Mouse (Mus musculus) ES-Bruce4 (cell line): Measurements from ENCODE around the gene Mybbp1a. TPM values are rescaled to one million over a fixed set of nuclear protein-coding genes. Genes with fewer than 3 reads are reported as not detected.
A peak's percentile ranks its signal among the peaks of the same experiment; 100 is the strongest.
"Not testable (repeated sequence)": the region's sequence is repeated elsewhere in the genome, so short reads cannot be mapped to it uniquely, and the experiment has no call there.

Source experiments
- H3K27ac ChIP-seq: 2 replicates; pipeline ENCODE4 v1.5.1; 2012; ENCODE audit warnings: low read length, inconsistent platforms; ENCODE audit not compliant: insufficient read depth
- H3K27me3 ChIP-seq: 2 replicates; pipeline ENCODE4 v1.6.1; 2012; ENCODE audit warnings: mild to moderate bottlenecking, low read length, inconsistent platforms; ENCODE audit not compliant: control insufficient read depth, poor library complexity, insufficient read depth, severe bottlenecking
- H3K36me3 ChIP-seq: 2 replicates; pipeline ENCODE4 v1.6.1; 2012; ENCODE audit warnings: inconsistent platforms, mild to moderate bottlenecking, low read length, moderate library complexity; ENCODE audit not compliant: control insufficient read depth, poor library complexity, insufficient read depth, severe bottlenecking
- H3K4me1 ChIP-seq: one replicate; pipeline ENCODE4 v1.8.1; 2011; ENCODE audit warnings: low read length; ENCODE audit not compliant: control insufficient read depth, insufficient read depth
- H3K4me3 ChIP-seq: 2 replicates; pipeline ENCODE4 v1.5.1; 2011; ENCODE audit warnings: low read depth, mild to moderate bottlenecking, low read length
- H3K9ac ChIP-seq: 2 replicates; pipeline ENCODE4 v1.6.1; 2012; ENCODE audit warnings: low read depth, mild to moderate bottlenecking, inconsistent platforms; ENCODE audit not compliant: poor library complexity, severe bottlenecking
- H3K9me3 ChIP-seq: replicated peaks from 2 replicates; pipeline ENCODE4 v1.6.1; 2012; ENCODE audit warnings: mild to moderate bottlenecking, low read length, inconsistent platforms; ENCODE audit not compliant: control insufficient read depth, poor library complexity, insufficient read depth, severe bottlenecking
- CTCF ChIP-seq: IDR thresholded peaks from one replicate; pipeline ENCODE4 v1.8.1; 2011; ENCODE audit warnings: low read depth, low read length
- EP300 ChIP-seq: IDR thresholded peaks from 2 replicates; pipeline ENCODE4 v1.6.1; 2011; ENCODE audit warnings: low read depth, low read length; ENCODE audit not compliant: insufficient read depth
- POLR2A ChIP-seq: IDR thresholded peaks from one replicate; pipeline ENCODE4 v1.8.1; 2011; ENCODE audit warnings: low read length; ENCODE audit not compliant: insufficient read depth
- polyA plus RNA-seq: library from polyadenylated mRNA; stranded (reverse); fragments of >200 nt; gene quantifications from 2 replicates; pipeline ENCODE4 v1.2.4, GENCODE M21; 2011; ENCODE audit warnings: low read depth; ENCODE audit not compliant: missing spikeins, insufficient read depth, insufficient read length

The Mybbp1a gene
- polyA plus RNA-seq, 1 experiment, result 296 TPM

GRCm38 (mm10) chr11:72434963-72435693 lies 6.0 kb upstream of the Mybbp1a start, which contains the start of gene Ggt6:
Gene Ggt6 (plus strand): TSS chr11:72435526.
- Histone ChIP-seq H3K9ac (no peak within 1 kb of the TSS), H3K4me3 (no peak within 1 kb of the TSS), H3K9me3 (no peaks in the 10 kb centered on the region), H3K36me3 (no peaks in the 10 kb centered on the region), H3K4me1 (peaks cover 1% of the 10 kb centered on the region), H3K27ac (no peak within 1 kb of the TSS), H3K27me3 (no peaks in the 10 kb centered on the region)
- TF ChIP-seq EP300 (no peak), CTCF (no peak), POLR2A (no peak)

- H3K4me3 ChIP-seq, result no peak overlapping the region
- peaks cover 1% of the 10 kb centered on the region for H3K4me1 ChIP-seq
- H3K9ac ChIP-seq, result no peak overlapping the region
- TF ChIP-seq CTCF (no peak), POLR2A (no peak), EP300 (no peak)
- no peaks in the 10 kb centered on the region for H3K27me3 ChIP-seq
- H3K36me3 ChIP-seq, result no peaks in the 10 kb centered on the region
- H3K9me3 ChIP-seq, result no peaks in the 10 kb centered on the region
- H3K27ac ChIP-seq, result no peak overlapping the region
Measured at GRCm38 (mm10) chr11:72435694-72436045, 5.5 kb upstream of the Mybbp1a start.

GRCm38 (mm10) chr11:72436271-72436670 lies 4.9 kb upstream of the Mybbp1a start:
- Histone ChIP-seq H3K27ac (no peak overlapping the region), H3K4me1 (peaks cover 1% of the 10 kb centered on the region), H3K27me3 (no peaks in the 10 kb centered on the region), H3K36me3 (no peaks in the 10 kb centered on the region), H3K4me3 (no peak overlapping the region), H3K9me3 (no peaks in the 10 kb centered on the region), H3K9ac (no peak overlapping the region)
- TF ChIP-seq EP300, result no peak
- no peak for TF ChIP-seq POLR2A

- Histone ChIP-seq H3K4me1 (peaks cover 1% of the 10 kb centered on the region), H3K9me3 (no peaks in the 10 kb centered on the region)
- TF ChIP-seq EP300 (no peak), POLR2A (no peak), CTCF (no peak)
Measured at GRCm38 (mm10) chr11:72436756-72437650, 4.2 kb upstream of the Mybbp1a start.

GRCm38 (mm10) chr11:72438411-72438810 lies 2.7 kb upstream of the Mybbp1a start:
- no peaks in the 10 kb centered on the region for H3K9me3 ChIP-seq
- H3K36me3 ChIP-seq, result peaks cover 13% of the 10 kb centered on the region
- H3K4me1 ChIP-seq, result peaks cover 1% of the 10 kb centered on the region
- no peak overlapping the region for H3K27ac ChIP-seq
- no peak overlapping the region for H3K4me3 ChIP-seq
- H3K9ac ChIP-seq, result no peak overlapping the region
- H3K27me3 ChIP-seq, result no peaks in the 10 kb centered on the region
- no peak for TF ChIP-seq POLR2A

More at GRCm38 (mm10) chr11:72436756-72437650, 4.2 kb upstream of the Mybbp1a start:
- Histone ChIP-seq H3K4me3 (no peak overlapping the region), H3K27ac (no peak overlapping the region), H3K27me3 (no peaks in the 10 kb centered on the region), H3K36me3 (no peaks in the 10 kb centered on the region), H3K9ac (no peak overlapping the region)

GRCm38 (mm10) chr11:72440597-72440964 lies 574 bp upstream of the Mybbp1a start:
- H3K36me3 ChIP-seq, result peaks cover 35% of the 10 kb centered on the region
- H3K27me3 ChIP-seq, H3K4me1 ChIP-seq, H3K9me3 ChIP-seq: not testable (repeated sequence)
- peak overlapping the region; percentile 89 for H3K9ac ChIP-seq
- peak overlapping the region; percentile 7 for H3K27ac ChIP-seq
- H3K4me3 ChIP-seq, result peak overlapping the region; percentile 96; the same call in 1 of the 2 replicates
